Comparison of ENCODE assay signal across 23 mouse cellular contexts in genomic region chr2:58138611-58139010, GRCm38 (mm10). TPM values are rescaled to one million over a fixed set of nuclear protein-coding genes. Genes with fewer than 3 reads are reported as not detected.
DNase-seq lines count a peak whose midpoint lies in the region; ATAC-seq and TF ChIP-seq lines count a peak whose summit lies in the region.
"Had no signal": no experiment of that assay in that cellular context is flagged by ENCODE, and none has a peak within 500 bp of the region (broad histone marks: within the 10 kb centered on the region; RNA-seq: fewer than 3 reads in every experiment).

No protein-coding gene starts in this region.

- no peak overlapping the region for H3K4me3 ChIP-seq in liver, postnatal 0 days (ENCODE audit: low read depth, low read length)
- H3K4me3 ChIP-seq: erythroblast, embryonic 14.5 days; heart, adult 2 months; hindbrain, embryonic 15.5 days; limb, embryonic 13.5 days; midbrain, embryonic 12.5 days had no signal

- ATAC-seq in liver, postnatal 0 days = no peak
- ATAC-seq: forebrain, embryonic 14.5 days; intestine, embryonic 16.5 days; lung, postnatal 0 days had no signal

- H3K36me3 ChIP-seq in liver, postnatal 0 days (replicated peaks; ENCODE audit: insufficient read depth, low read length) = no peaks in the 10 kb centered on the region; the same call in 1 of the 2 replicates
- H3K36me3 ChIP-seq: hindbrain, embryonic 15.5 days; limb, embryonic 13.5 days; midbrain, embryonic 12.5 days had no signal

- no peak overlapping the region for H3K9ac ChIP-seq in liver, postnatal 0 days (replicated peaks)
- H3K9ac ChIP-seq: hindbrain, embryonic 15.5 days; limb, embryonic 13.5 days; liver, embryonic 14.5 days; midbrain, embryonic 12.5 days had no signal

- no peaks in the 10 kb centered on the region for H3K27me3 ChIP-seq in liver, postnatal 0 days (ENCODE audit: insufficient read depth, low read length)
- H3K27me3 ChIP-seq: CH12.LX; hindbrain, embryonic 15.5 days; limb, embryonic 13.5 days; midbrain, embryonic 12.5 days had no signal

- no peak for TF ChIP-seq CTCF in liver, postnatal 0 days (IDR thresholded peaks at IDR 0.05; ENCODE audit: low read depth)

- no peak for TF ChIP-seq EP300 in liver, postnatal 0 days (IDR thresholded peaks at IDR 0.05; ENCODE audit: low read depth)

- H3K4me1 ChIP-seq in liver, postnatal 0 days (ENCODE audit: insufficient read depth) = no peaks in the 10 kb centered on the region
- H3K4me1 ChIP-seq: hindbrain, embryonic 15.5 days; midbrain, embryonic 12.5 days had no signal

- DNase-seq in B cell, adult 2 months = peak; percentile 42 to 44
- peak; percentile 58 for DNase-seq in CD4-positive helper T cell, adult 2 months (ENCODE audit: low read depth, low spot score)
- peak; percentile 97 for DNase-seq in cerebellum, adult 11-12 months
- peak; percentile 83 to 93 for DNase-seq in cerebellum, postnatal 14 days
- no peak for DNase-seq in lung, adult 18-20 months
- DNase-seq in liver, postnatal 0 days = no peak
- DNase-seq in layer of hippocampus, adult 18-20 months (ENCODE audit: low spot score in 2 of 2) = no peak
- DNase-seq: gastrocnemius, postnatal 25 days; heart, adult 2 months; heart, postnatal 36 days; kidney, postnatal 4 days; spleen, adult 18-20 months; thymus, postnatal 25 days had no signal

- H3K9me3 ChIP-seq in liver, postnatal 0 days (ENCODE audit: low read length) = no peaks in the 10 kb centered on the region
- H3K9me3 ChIP-seq: hindbrain, embryonic 15.5 days; limb, embryonic 13.5 days; midbrain, embryonic 12.5 days had no signal

- H3K27ac ChIP-seq in liver, postnatal 0 days (ENCODE audit: low read depth) = no peak overlapping the region
- H3K27ac ChIP-seq: heart, adult 2 months; hindbrain, embryonic 15.5 days; limb, embryonic 13.5 days; liver, embryonic 14.5 days; midbrain, embryonic 12.5 days had no signal

- WGBS in liver, postnatal 0 days (ENCODE audit: insufficient replicate concordance) = 79% methylated on average over 5 of the region's 5 CpGs

- no peak overlapping the region for H3K4me2 ChIP-seq in liver, postnatal 0 days (ENCODE audit: low read depth, low read length)
- H3K4me2 ChIP-seq: hindbrain, embryonic 15.5 days; limb, embryonic 13.5 days; midbrain, embryonic 12.5 days had no signal

RNA-seq across cellular contexts. Expression of gene Cytip, which starts 56.7 kb away (rescaled TPM):
- polyA plus RNA-seq in liver, postnatal 0 days (2015; fragmentation: Nextera tagmentation; extraction: Ambion mirVana) = 6.8 and 7.5 TPM in 2 replicates
- not detected for total RNA-seq in layer of hippocampus, adult 18-20 months (2021)
- total RNA-seq: MEL had no signal
- polyA plus RNA-seq: erythroblast, embryonic 14.5 days; forebrain, embryonic 14.5 days had no signal

Comparison
In these comparisons a context has a peak if more than half of its experiments do, and no peak if none do; other contexts are left out.
1. DNase-seq: peak in B cell, adult 2 months (2 of 2), CD4-positive helper T cell, adult 2 months (single experiment), cerebellum, adult 11-12 months (single experiment) and cerebellum, postnatal 14 days (2 of 2); none in lung, adult 18-20 months (0 of 2), liver, postnatal 0 days (single experiment) and layer of hippocampus, adult 18-20 months (0 of 2).